Mouse (Mus musculus) G1E (cell line): ENCODE data around the gene Adk. TPM values are rescaled to one million over a fixed set of nuclear protein-coding genes. Genes with fewer than 3 reads are reported as not detected.

ENCODE experiments used
- ATAC-seq: 2 replicates; pipeline ENCODE4 v1.8.0; 2016; ENCODE audit warnings: mild to moderate bottlenecking; ENCODE audit not compliant: insufficient number of reproducible peaks, poor library complexity, low FRiP score, severe bottlenecking; ENCODE audit errors: extremely low read depth
- DNase-seq: peaks from one replicate; pipeline ENCODE4 v3.0.0; 2012; ENCODE audit warnings: low spot score
- H3K27me3 ChIP-seq: 2 replicates; pipeline ENCODE4 v1.6.1; 2012; ENCODE audit warnings: mild to moderate bottlenecking, low read length, inconsistent platforms; ENCODE audit not compliant: insufficient read depth
- H3K36me3 ChIP-seq: replicated peaks from 2 replicates; pipeline ENCODE3; 2012; ENCODE audit warnings: mild to moderate bottlenecking, inconsistent platforms
- H3K4me1 ChIP-seq: 2 replicates; pipeline ENCODE4 v1.6.1; 2012; ENCODE audit warnings: low read depth, low read length, inconsistent platforms, mixed read lengths; ENCODE audit not compliant: insufficient read depth
- H3K4me3 ChIP-seq: 2 replicates; pipeline ENCODE4 v1.5.1; 2012; ENCODE audit warnings: low read depth, mild to moderate bottlenecking, inconsistent platforms, low read length, moderate library complexity, mixed read lengths
- H3K9me3 ChIP-seq: replicated peaks from 2 replicates; pipeline ENCODE4 v1.6.1; 2012; ENCODE audit warnings: inconsistent platforms
- CTCF ChIP-seq: IDR thresholded peaks from 2 replicates; pipeline ENCODE4 v1.5.1; 2012; ENCODE audit warnings: low read depth, low read length, inconsistent platforms, mixed read lengths
- GATA1 ChIP-seq: IDR thresholded peaks from 2 replicates; pipeline ENCODE4 v1.6.1; 2012; ENCODE audit warnings: borderline replicate concordance, low read length, inconsistent platforms, mixed read lengths
- GATA2 ChIP-seq: IDR thresholded peaks from 2 replicates; pipeline ENCODE4 v1.6.1; 2012; ENCODE audit warnings: low read depth, low read length, inconsistent platforms, borderline replicate concordance
- POLR2AphosphoS5 ChIP-seq: IDR thresholded peaks from 2 replicates; pipeline ENCODE4 v1.6.1; 2012; ENCODE audit warnings: low read depth, low read length, inconsistent platforms; ENCODE audit not compliant: insufficient replicate concordance
- TAL1 ChIP-seq: conservative IDR thresholded peaks from 2 replicates; pipeline ENCODE4 v1.6.1; 2012; ENCODE audit warnings: low read depth, low read length, inconsistent platforms, mixed read lengths
- polyA plus RNA-seq: library from polyadenylated mRNA; stranded (reverse); fragments of >175 nt; gene quantifications from 2 replicates; pipeline ENCODE4 v1.2.3, GENCODE M21; 2012
- total RNA-seq, 2 experiments: library from RNA; stranded (forward) in 1 of 2; stranded (reverse) in 1 of 2; fragments of 200-1000 nt in 1 of 2; fragments of >200 nt in 1 of 2; fragmentation: Nextera tagmentation in 1 of 2; gene quantifications; 2 replicates each; pipeline ENCODE4 v1.2.3; 2014 to 2017

Adk gene
- total and polyA plus RNA-seq, 3 experiments, result 20.8 to 547 (median 489) TPM

DNA sequence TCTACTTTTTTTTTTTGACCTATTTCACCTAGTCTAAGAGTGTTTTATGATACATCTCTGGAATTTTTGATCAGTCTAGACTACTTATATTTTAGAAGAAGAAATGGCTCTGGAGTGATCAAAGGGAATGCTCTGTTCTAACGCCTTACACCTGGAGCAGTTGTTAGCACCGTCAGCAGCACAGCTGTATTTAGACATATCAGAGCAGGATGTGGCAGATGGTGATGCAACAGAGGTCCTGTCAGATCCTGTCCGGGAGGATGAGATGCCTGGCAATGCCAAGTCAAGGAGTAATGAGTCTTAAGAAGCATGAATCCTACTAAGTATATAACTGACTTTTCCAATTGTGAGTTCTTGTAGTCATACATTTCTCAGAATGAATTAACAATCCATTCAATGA is 128.7 kb downstream of the Adk start:
- Histone ChIP-seq H3K4me1 (no peaks in the 10 kb centered on the region), H3K9me3 (no peaks in the 10 kb centered on the region), H3K4me3 (no peak overlapping the region), H3K36me3 (peaks cover 45% of the 10 kb centered on the region), H3K27me3 (no peaks in the 10 kb centered on the region)
- TF ChIP-seq CTCF, result no peak
- TF ChIP-seq POLR2AphosphoS5, result no peak
- DNase-seq (no peak), ATAC-seq (no peak)

- ATAC-seq, result no peak
- DNase-seq, result no peak
- Histone ChIP-seq H3K4me3 (no peak overlapping the region), H3K9me3 (no peaks in the 10 kb centered on the region), H3K36me3 (peaks cover 28% of the 10 kb centered on the region), H3K27me3 (no peaks in the 10 kb centered on the region), H3K4me1 (no peaks in the 10 kb centered on the region)
- TF ChIP-seq CTCF (no peak), GATA2 (no peak), POLR2AphosphoS5 (no peak), GATA1 (no peak), TAL1 (no peak)
Measured at GRCm38 (mm10) chr14:21191966-21192365, 139.6 kb downstream of the Adk start.

DNA sequence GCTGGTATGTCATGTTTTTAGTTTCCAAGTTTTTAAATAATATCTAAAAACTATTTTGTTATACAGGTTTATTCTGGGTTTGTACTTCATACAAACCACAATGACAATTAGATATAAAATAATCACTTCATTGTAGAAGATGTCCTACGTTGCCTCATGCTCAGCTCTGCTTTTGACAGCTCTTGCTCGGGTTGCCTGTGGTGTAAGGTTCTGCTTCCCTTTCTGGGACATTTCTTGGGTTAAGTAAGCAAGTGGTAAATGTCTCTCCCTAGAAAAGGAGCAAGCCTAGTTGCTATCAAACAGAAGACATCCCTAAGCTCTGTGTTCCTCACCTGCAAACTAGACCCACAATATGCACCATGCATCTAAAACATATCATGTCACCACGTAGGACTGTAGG is 140.4 kb downstream of the Adk start:
- H3K4me3 ChIP-seq, result no peak overlapping the region
- ATAC-seq (no peak), DNase-seq (no peak)
- no peaks in the 10 kb centered on the region for H3K4me1 ChIP-seq
- H3K27me3 ChIP-seq, result no peaks in the 10 kb centered on the region
- no peaks in the 10 kb centered on the region for H3K9me3 ChIP-seq
- peaks cover 31% of the 10 kb centered on the region for H3K36me3 ChIP-seq
- TF ChIP-seq GATA2, result no peak
- TF ChIP-seq CTCF, result no peak
- no peak for TF ChIP-seq POLR2AphosphoS5
- TF ChIP-seq TAL1, result no peak
- TF ChIP-seq GATA1, result no peak

- Histone ChIP-seq H3K4me3 (no peak overlapping the region), H3K27me3 (no peaks in the 10 kb centered on the region), H3K4me1 (no peaks in the 10 kb centered on the region), H3K36me3 (peaks cover 39% of the 10 kb centered on the region), H3K9me3 (no peaks in the 10 kb centered on the region)
- no peak for TF ChIP-seq GATA2
- TF ChIP-seq POLR2AphosphoS5, result no peak
- TF ChIP-seq TAL1, result no peak
- no peak for TF ChIP-seq GATA1
- TF ChIP-seq CTCF, result no peak
- no peak for DNase-seq
- ATAC-seq, result no peak
Measured at GRCm38 (mm10) chr14:21194336-21194735, 142.0 kb downstream of the Adk start.

- no peak overlapping the region for H3K4me3 ChIP-seq
- TF ChIP-seq CTCF (no peak), TAL1 (no peak), GATA1 (no peak), POLR2AphosphoS5 (no peak), GATA2 (no peak)
- ATAC-seq (no peak), DNase-seq (no peak)
- H3K4me1 ChIP-seq, result peaks cover 8% of the 10 kb centered on the region
- no peaks in the 10 kb centered on the region for H3K27me3 ChIP-seq
- peaks cover 29% of the 10 kb centered on the region for H3K36me3 ChIP-seq
- H3K9me3 ChIP-seq, result no peaks in the 10 kb centered on the region
Measured at GRCm38 (mm10) chr14:21200850-21201249, 148.5 kb downstream of the Adk start.

- peaks cover 24% of the 10 kb centered on the region for H3K36me3 ChIP-seq
- H3K4me3 ChIP-seq, result no peak overlapping the region; the same call in 1 of the 2 replicates
- H3K4me1 ChIP-seq, result peaks cover 20% of the 10 kb centered on the region
- no peaks in the 10 kb centered on the region for H3K9me3 ChIP-seq
- no peak for TF ChIP-seq CTCF
- TF ChIP-seq TAL1, result no peak; the same call in 1 of the 2 replicates
- no peak for TF ChIP-seq GATA1
- ATAC-seq, result peak; percentile 81
- H3K27me3 ChIP-seq, result no peaks in the 10 kb centered on the region
- DNase-seq, result peak; percentile 5
Measured at GRCm38 (mm10) chr14:21206472-21206871, 154.1 kb downstream of the Adk start.

DNA sequence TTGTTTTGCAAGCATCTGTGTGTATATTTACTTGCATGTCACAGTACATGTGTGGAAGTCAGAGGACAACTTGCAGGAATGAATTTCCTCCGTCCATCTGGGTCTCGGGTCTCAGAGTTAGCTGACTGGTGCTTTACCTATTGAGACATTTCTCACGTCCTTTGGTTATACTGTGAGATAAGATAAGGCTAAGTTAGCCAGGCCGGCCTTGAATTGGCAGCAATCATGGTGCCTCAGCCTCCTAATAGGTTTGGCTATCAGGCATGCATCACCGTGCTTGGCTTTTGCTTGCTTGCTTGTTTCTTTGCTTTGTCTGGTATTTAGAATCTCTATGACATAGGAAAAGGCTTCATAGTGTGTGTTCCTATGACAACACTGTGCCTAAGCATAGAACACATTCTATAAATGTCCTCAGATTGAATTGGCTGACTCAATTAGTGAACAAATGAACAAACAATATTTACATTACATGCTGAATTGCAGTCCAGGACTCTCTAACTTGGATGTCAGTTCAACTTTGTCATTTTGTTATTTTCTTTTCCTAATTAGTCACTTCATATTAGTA is 169.3 kb downstream of the Adk start:
- Histone ChIP-seq H3K36me3 (peaks cover 42% of the 10 kb centered on the region), H3K27me3 (no peaks in the 10 kb centered on the region), H3K9me3 (no peaks in the 10 kb centered on the region), H3K4me1 (peaks cover 32% of the 10 kb centered on the region), H3K4me3 (no peak overlapping the region)
- DNase-seq (no peak), ATAC-seq (no peak)
- no peak for TF ChIP-seq GATA1
- TF ChIP-seq GATA2, result no peak
- TF ChIP-seq TAL1, result no peak
- TF ChIP-seq POLR2AphosphoS5, result no peak
- TF ChIP-seq CTCF, result no peak
